Comparison of ENCODE assay signal across 8 mouse cellular contexts in genomic region chr9:62050801-62051200, GRCm38 (mm10). TPM values are rescaled to one million over a fixed set of nuclear protein-coding genes. Genes with fewer than 3 reads are reported as not detected.
DNase-seq lines count a peak whose midpoint lies in the region; ATAC-seq lines count a peak whose summit lies in the region.

No protein-coding gene starts in this region.

- H3K4me1 ChIP-seq in heart, embryonic 11.5 days (ENCODE audit: control insufficient read depth, insufficient read depth, low read length) = no peaks in the 10 kb centered on the region

- H3K9me3 ChIP-seq in heart, embryonic 11.5 days (replicated peaks; ENCODE audit: control insufficient read depth, low read length) = no peaks in the 10 kb centered on the region

- no peak overlapping the region for H3K9ac ChIP-seq in heart, embryonic 11.5 days (ENCODE audit: low read depth, low read length)

- no peaks in the 10 kb centered on the region for H3K36me3 ChIP-seq in heart, embryonic 11.5 days (ENCODE audit: control insufficient read depth, insufficient read depth, low read length)

- ATAC-seq in heart, embryonic 11.5 days (replicated peaks; ENCODE audit: insufficient number of reproducible peaks, low FRiP score, low TSS enrichment) = no peak

- intact Hi-C loops in heart, postnatal 25 days (cut with DNase I) = no loop called here

- H3K4me2 ChIP-seq in heart, embryonic 11.5 days = no peak overlapping the region

- WGBS in heart, embryonic 11.5 days (ENCODE audit: insufficient replicate concordance) = 38% methylated on average over 4 of the region's 4 CpGs

- peak; percentile 14 for DNase-seq in heart, postnatal 4 days
- peak; percentile 30 for DNase-seq in thymus, postnatal 0 days (ENCODE audit: low spot score)
- no peak for DNase-seq in thymus, postnatal 36 days
- DNase-seq in forelimb bud, embryonic 11.5 days (ENCODE audit: low read depth, low spot score) = peak; percentile 27
- peak; percentile 52 for DNase-seq in right cerebral cortex, postnatal 14 days
- no peak for DNase-seq in B cell, adult 2 months
- DNase-seq in heart, postnatal 25 days (ENCODE audit: low spot score) = no peak

- H3K27me3 ChIP-seq in heart, embryonic 11.5 days (ENCODE audit: control insufficient read depth, insufficient read depth, low read length) = no peaks in the 10 kb centered on the region

- H3K27ac ChIP-seq in heart, embryonic 11.5 days (ENCODE audit: low read depth, low read length) = no peak overlapping the region

- H3K4me3 ChIP-seq in heart, embryonic 11.5 days (ENCODE audit: low read depth, low read length) = no peak overlapping the region

RNA-seq across cellular contexts. Expression of gene Paqr5, which starts 24.1 kb away (rescaled TPM):
- not detected for total RNA-seq in heart, postnatal 4 days (2021)
- polyA plus RNA-seq in heart, embryonic 11.5 days (2014; fragmentation: Nextera tagmentation; extraction: Ambion mirVana) = 0.41 and 0.56 TPM in 2 replicates
- polyA plus RNA-seq in thymus, postnatal 0 days (2015; fragmentation: Nextera tagmentation; extraction: Ambion mirVana) = 3.0 and 3.1 TPM in 2 replicates
- total RNA-seq in heart, postnatal 25 days (2021) = not detected

Comparison
In these comparisons a context has a peak if more than half of its experiments do, and no peak if none do; other contexts are left out.
1. DNase-seq: peak in heart, postnatal 4 days (single experiment), thymus, postnatal 0 days (single experiment), forelimb bud, embryonic 11.5 days (single experiment) and right cerebral cortex, postnatal 14 days (single experiment); none in thymus, postnatal 36 days (0 of 2), B cell, adult 2 months (0 of 2) and heart, postnatal 25 days (single experiment).